Mouse (Mus musculus) heart, postnatal 0 days (tissue): Measurements from ENCODE around the gene Mapre3.

ENCODE experiments used
- CTCF ChIP-seq: IDR thresholded peaks from 2 replicates; pipeline ENCODE4 v1.5.1; 2016; ENCODE audit warnings: antibody characterized with exemption, control low read depth, low read depth
- EP300 ChIP-seq: IDR thresholded peaks from 2 replicates; pipeline ENCODE4 v1.6.1; 2016; ENCODE audit warnings: antibody characterized with exemption, low read depth

- TF ChIP-seq CTCF, result no peak
- no peak for TF ChIP-seq EP300
These were observed 24.4 kb upstream of the Mapre3 start for GRCm38 (mm10) chr5:30790047-30790446.
